Mouse (Mus musculus) CD4-positive helper T cell, adult 2 months (primary cell): ENCODE data around the gene Mgat3.
A peak's percentile ranks its signal among the peaks of the same experiment; 100 is the strongest.

Source experiments
- DNase-seq: peaks from one replicate; pipeline ENCODE4 v3.0.0-alpha.2; 2012; ENCODE audit warnings: low read depth, missing footprints, low spot score

Gene Mgat3

DNA sequence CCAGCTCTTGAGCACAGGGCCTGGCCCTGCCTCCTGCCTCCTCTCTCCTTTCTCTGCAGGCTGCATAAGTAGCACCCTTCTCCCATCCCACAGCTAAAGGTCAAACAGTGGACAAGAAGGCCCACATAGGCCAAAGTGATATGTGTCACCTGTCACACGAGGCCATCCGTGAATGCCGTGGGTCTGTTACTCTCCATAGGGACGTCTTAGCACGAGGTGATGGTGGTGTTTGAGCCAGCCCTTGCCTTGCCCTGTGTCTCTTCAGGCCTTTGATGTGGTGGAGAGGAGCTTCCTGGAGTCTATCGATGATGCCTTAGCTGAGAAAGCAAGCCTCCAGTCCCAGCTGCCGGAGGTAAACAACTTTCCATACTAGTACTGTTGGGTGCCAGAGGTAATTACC is 24.0 kb upstream of the Mgat3 start:
- DNase-seq: peak; percentile 81

GRCm38 (mm10) chr15:80152663-80153062 is 20.9 kb upstream of the Mgat3 start:
- no peak for DNase-seq

- no peak for DNase-seq
Measured at GRCm38 (mm10) chr15:80153757-80154156, 19.8 kb upstream of the Mgat3 start.

DNA sequence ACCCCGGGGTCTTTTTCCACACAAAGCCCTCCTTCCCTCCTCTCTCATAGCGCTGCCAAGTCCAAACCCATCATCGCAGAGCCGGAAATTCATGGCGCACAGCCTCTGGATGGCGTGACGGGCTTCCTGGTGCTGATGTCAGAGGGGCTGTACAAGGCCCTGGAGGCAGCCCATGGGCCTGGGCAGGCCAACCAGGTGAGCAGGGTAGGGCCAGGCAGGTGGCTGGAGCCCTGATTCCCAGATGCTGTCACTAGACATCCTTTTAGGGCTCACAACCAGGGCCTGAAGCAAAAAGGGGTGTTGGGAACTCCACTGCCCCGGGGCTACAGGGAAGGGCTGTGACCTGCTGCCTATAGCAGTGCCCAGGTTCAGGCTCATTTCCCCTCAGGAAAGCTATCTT is 17.8 kb upstream of the Mgat3 start:
- DNase-seq: no peak

GRCm38 (mm10) chr15:80157197-80157943 is 16.2 kb upstream of the Mgat3 start:
- no peak for DNase-seq

DNA sequence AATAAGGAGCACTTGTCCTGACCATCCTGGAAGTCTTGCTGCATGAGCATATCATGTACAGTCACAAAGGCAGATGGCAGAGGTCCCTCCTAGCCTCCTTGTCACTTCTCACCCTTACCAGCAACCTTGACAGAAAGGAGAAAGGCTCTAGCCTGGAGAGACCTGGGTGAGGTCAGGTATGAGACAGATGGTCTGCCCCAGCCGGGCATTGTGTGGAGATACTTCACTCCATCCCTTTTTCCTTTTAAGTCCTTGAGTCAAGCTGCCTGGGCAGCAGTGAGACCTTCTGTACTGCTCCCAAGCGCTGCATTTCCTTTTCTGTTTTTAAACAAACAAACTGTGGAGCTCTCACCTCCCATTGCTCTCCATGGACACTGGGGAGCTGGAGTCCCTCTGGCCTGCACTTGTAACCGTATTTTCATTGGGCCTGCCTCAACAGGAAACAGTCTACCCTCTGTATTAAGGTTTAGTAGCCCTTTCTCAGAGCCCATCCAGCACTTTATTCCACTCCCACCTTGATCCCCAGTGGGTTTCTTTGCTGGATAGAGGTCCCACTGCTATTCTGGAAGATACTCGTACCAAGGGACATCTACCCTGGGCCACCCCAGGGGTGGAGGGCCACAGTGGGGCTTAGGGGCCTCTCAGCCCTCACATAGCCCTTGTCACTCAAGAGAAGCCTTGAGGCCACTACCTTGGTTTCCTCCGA is 15.4 kb upstream of the Mgat3 start:
- DNase-seq: no peak

- no peak for DNase-seq
Measured at GRCm38 (mm10) chr15:80158707-80159090, 14.8 kb upstream of the Mgat3 start.

DNA sequence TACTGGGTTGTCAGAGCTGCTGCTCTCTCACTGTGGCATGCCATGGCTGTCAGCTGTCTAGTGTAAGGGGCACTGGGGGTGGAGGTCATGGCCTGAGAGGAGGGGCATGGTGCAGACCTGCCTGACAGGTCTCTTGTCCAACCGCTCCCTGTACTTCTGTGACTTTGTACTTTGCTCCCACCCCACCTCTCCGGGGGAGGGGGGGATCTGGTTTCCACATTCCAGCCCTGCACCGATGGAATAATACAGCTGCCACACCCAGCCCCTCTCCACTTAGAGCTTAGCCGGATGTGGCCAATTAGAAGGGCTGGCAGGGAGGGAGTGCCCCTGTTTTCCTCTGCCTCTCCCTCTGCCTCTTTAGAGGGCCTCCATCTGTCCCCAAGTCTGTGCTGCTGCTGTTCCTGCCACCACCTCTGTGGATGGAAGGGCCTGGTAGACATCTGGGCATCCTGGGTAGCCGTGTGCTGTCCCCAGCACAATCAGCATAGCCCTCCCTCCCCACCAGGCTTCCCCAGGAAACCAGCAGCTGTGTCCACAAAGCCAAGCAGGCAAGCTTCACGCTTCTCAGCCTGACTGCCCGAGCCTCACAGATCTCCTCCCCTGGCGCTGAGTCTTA is 14.1 kb upstream of the Mgat3 start:
- DNase-seq: no peak

DNA sequence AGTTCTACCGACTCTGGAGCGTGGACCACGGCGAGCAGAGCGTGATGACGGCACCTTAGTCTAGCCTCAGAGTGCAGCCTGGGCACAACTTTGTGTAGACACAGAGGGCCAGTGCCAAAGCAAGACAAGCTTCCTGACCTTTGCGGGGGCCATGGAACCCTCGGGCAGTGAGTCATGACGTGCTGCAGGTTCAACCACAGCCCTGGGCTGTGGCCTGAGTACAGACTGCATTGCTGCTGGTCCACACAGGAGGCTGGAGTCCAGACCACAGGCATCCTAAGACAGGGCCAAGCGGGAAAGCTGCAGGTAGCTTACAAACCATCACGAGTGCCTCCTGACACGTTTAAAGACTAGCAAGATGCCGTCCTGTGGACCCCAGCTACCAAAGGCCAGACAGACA is 13.3 kb upstream of the Mgat3 start:
- DNase-seq: no peak

- no peak for DNase-seq
Measured at GRCm38 (mm10) chr15:80160726-80161125, 12.8 kb upstream of the Mgat3 start.

DNA sequence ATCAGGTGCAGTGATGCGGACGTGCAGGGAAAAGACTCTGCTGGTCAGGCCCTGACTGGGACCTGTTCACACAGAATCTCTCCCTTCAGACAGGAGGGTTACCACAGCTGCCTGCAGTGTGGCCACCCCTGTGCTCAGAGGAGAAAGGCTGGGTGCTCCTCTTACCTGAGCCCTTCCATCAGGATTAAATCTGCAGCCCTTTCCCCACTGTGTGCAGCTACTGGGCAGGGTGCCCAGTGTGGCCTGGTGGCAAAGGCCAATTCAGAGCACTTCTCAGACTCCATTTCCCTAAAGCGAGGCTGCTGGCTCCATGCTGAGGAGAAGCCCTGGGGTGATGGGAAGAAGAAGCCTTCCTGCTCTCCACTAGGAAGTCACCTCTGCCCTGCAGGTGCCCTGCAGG is 12.3 kb upstream of the Mgat3 start:
- no peak for DNase-seq

- DNase-seq: no peak
Measured at GRCm38 (mm10) chr15:80162401-80162964, 11.0 kb upstream of the Mgat3 start.

DNA sequence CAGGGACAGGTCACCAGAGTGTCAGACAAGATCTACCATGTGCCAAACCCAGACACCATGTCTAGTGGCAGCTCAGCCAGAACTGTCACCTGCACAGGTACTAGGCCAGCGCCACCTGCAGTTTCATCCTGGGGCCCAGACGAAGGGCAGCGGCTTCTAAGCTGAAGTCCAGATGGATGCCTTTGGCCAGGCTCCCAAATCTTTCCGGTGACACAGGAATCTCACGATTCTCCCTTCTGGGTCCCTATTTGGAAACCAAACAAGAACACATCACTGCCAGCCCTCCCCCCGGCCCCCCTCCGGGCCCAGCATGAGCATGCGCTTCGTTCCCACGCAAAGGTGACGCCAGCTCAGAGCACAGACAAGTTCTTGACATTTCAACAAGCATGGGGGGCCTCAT is 10.2 kb upstream of the Mgat3 start:
- DNase-seq: no peak

DNA sequence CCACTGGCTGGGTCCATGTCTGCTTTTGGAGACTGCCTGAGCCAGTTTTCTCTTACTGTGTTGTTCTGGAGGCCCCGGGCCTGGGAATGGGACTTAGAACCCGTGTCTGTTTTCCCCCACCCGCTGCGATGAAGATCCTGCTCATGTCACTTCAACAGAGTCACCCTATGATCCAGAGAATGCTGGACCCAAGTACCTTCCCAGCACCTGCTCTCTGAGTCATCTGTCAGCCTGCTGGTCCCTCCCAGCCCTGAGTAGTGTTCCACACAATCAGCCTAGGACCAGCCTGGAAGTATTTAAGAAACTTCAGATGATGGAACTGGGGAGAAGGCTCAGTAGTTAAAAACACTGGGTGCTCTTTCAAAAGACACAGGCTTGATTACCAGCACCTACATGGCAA is 9.8 kb upstream of the Mgat3 start:
- no peak for DNase-seq

DNA sequence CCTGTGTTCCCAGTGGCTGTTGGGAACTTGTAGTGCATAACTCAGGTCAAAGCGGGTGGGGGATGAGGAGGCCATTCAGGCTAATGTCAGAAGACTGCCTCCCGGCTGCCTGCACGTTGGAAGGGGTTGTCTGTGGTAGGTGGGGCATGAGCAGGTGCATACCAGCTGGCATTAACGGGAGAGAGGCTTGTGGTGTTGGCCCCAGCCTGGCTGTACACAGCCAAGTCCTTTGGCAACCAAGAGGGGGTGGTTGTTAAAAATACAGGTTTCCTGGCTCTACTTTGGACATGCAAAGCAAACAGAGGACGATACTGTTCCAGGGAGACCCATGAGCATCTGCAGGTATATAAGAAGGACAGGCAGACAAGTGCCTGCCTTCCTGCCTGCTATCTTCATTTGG is 8.1 kb upstream of the Mgat3 start:
- DNase-seq: no peak

DNA sequence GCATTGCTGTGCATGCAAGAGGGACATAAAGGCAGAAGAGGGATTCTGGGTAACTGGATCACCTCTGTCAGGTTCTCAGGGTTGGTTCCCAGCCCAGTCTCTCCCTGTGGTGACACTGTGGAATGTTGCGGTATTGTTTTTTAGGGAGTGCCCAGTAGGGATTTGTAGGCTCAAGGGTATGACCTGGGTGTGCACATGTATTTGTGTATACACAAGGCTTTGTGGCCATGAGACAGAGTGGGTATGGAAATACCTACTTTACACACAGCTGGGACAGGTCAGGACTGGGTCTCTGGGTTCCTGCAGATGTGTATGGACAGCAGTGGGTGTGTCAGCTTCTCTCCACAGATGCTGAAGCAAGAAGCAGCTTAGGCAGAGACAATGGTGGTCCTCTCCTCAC is 4.0 kb upstream of the Mgat3 start:
- DNase-seq: no peak

DNA sequence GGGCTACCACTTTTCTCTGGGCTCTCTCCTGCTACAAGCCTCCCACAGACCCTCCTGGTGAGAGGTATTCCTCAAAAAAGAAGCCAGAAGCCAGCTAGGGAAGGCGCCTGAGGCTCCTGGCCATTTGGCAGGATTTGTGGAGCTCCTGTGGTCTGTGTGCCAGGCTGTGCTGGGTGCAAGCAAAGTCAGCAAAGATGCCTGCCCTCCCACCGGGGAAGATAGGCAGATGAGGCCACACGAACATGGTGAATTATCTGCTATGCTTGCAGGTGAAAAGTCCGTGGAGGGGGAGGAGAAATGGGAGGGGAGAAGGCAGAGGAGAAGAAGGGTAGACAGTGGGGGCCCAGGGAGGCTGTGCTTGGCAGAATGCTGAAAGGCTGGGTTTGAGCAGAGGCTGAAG is 3.2 kb upstream of the Mgat3 start:
- no peak for DNase-seq

- no peak for DNase-seq
Measured at GRCm38 (mm10) chr15:80171286-80171685, 2.2 kb upstream of the Mgat3 start.

- no peak for DNase-seq
Measured at GRCm38 (mm10) chr15:80171791-80172190, 1.7 kb upstream of the Mgat3 start.

DNA sequence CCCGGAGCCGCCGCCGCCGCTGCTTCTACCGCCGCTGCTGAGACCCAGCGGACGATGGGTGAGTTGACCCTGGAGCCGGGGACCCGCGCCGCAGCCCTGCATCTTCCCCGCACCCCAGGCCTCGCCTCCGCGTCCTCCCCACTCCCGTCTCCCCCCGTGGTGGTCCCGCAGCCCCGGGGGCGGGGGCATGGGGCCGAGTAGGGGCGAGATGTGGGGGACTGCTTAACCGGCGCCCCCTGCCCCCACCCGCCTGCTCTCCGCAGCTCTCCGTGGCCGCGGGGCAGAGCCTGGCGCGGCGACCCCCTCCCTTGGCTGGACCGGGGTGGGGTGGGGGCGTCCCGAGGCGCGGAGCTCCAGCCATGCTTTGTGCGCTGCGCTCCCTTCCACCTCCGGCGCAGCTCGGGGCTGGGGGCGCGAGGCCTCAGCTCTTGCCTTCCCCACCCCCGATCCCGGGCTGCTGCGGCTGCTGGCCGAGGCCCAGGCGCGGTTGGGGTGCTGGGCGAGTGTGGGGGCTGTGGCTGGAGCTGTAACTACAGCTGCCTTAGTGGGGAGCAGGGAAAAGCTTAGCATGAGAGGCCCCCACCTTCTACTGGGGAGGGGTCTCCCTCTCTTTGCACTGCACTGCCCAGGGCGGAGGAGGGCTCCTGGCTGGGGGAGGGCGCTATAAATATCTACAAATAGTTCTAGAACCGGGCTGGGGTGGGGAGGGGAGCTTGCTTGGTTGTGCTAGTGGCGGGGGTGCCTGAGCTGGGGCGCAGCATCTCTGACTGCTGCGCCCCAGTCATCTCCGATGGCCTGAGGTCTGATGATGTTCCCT is 468 bp downstream of the Mgat3 start:
- DNase-seq: no peak

- DNase-seq: no peak
Measured at GRCm38 (mm10) chr15:80174598-80174875, 1.0 kb downstream of the Mgat3 start.

- DNase-seq: no peak
Measured at GRCm38 (mm10) chr15:80175316-80175715, 1.8 kb downstream of the Mgat3 start.
